Mouse (Mus musculus): ENCODE measurements at regions not wholly inside any gene's neighbourhood (a gene's known extent, or its start where the extent isn't known, plus 50 kb on each side); places are given as distances from the start of the nearest gene placed in this dataset.

DNA sequence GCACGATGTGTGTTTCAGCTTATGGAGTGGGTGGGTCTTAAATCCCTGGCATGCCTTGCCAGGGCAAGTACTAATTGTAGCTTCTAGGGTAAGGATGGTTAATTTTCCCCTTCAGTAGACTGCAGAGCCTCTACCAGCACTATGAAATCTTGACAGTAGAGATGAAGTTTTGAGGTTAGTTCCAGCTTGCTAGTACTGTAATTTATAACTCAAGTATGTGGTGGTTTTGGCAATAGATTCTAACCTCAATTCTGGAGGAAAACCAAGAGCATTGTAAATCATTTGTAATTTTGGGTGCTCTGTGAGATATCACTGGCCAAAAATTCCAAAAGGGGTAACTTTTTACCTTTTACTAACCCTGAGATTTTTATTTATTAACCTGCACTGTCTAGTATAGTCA is 164.3 kb upstream of the Ednrb start:
- H3K4me3 ChIP-seq (replicated peaks; ENCODE audit: control insufficient read depth, low read depth, low read length), result no peak overlapping the region
- TF ChIP-seq CTCF (IDR thresholded peaks at IDR 0.05; ENCODE audit: control insufficient read depth, insufficient read depth, low read length) (no peak), POLR2A (IDR thresholded peaks at IDR 0.05; ENCODE audit: borderline replicate concordance, control insufficient read depth, low read depth, low read length) (no peak)
- peaks cover 1% of the 10 kb centered on the region for H3K4me1 ChIP-seq (ENCODE audit: control insufficient read depth, insufficient read depth, low read length)
- WGBS, result 63% methylated on average over 1 of the region's 1 CpGs
- H3K27ac ChIP-seq (ENCODE audit: control insufficient read depth, insufficient read depth, low read depth, low read length, poor library complexity), result no peak overlapping the region

- H3K27ac ChIP-seq (ENCODE audit: control insufficient read depth, insufficient read depth, low read depth, low read length, poor library complexity), result no peak overlapping the region
- H3K4me1 ChIP-seq (ENCODE audit: control insufficient read depth, insufficient read depth, low read length), result peaks cover 1% of the 10 kb centered on the region
- TF ChIP-seq CTCF (IDR thresholded peaks at IDR 0.05; ENCODE audit: control insufficient read depth, insufficient read depth, low read length), result no peak
- TF ChIP-seq POLR2A (IDR thresholded peaks at IDR 0.05; ENCODE audit: borderline replicate concordance, control insufficient read depth, low read depth, low read length), result no peak
- 84% methylated on average over 4 of the region's 4 CpGs for WGBS
- no peak overlapping the region for H3K4me3 ChIP-seq (replicated peaks; ENCODE audit: control insufficient read depth, low read depth, low read length)
These were observed 162.2 kb upstream of the Ednrb start for GRCm38 (mm10) chr14:104006426-104006825.

- Histone ChIP-seq H3K4me1 (ENCODE audit: control insufficient read depth, insufficient read depth, low read length) (peaks cover 1% of the 10 kb centered on the region), H3K4me3 (replicated peaks; ENCODE audit: control insufficient read depth, low read depth, low read length) (no peak overlapping the region), H3K27ac (ENCODE audit: control insufficient read depth, insufficient read depth, low read depth, low read length, poor library complexity) (no peak overlapping the region)
- TF ChIP-seq POLR2A (IDR thresholded peaks at IDR 0.05; ENCODE audit: borderline replicate concordance, control insufficient read depth, low read depth, low read length) (no peak), CTCF (IDR thresholded peaks at IDR 0.05; ENCODE audit: control insufficient read depth, insufficient read depth, low read length) (no peak)
- WGBS, result 55% methylated on average over 2 of the region's 2 CpGs
These were observed 160.9 kb upstream of the Ednrb start for GRCm38 (mm10) chr14:104005132-104005531.

DNA sequence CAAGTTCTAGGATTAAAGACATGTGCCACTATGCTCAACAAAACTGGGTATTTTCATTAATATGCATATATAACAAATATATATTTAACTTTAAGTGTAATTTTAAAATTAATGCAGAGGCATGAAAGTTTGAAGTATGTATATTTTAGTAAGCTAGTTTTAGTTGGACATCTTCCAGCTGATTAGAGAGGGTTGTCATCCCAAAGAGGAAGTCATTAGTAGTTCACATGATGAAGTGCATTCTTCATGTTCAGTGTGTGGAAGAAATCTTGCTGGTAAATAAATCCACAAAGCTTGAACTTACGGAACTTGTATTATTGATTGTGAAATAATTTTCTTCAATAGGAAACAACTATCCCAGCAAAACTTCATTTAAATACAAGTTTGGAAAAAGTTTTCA is 158.2 kb upstream of the Ednrb start:
- H3K4me1 ChIP-seq (ENCODE audit: control insufficient read depth, insufficient read depth, low read length), result peaks cover 1% of the 10 kb centered on the region
- no peak overlapping the region for H3K4me3 ChIP-seq (replicated peaks; ENCODE audit: control insufficient read depth, low read depth, low read length)
- TF ChIP-seq CTCF (IDR thresholded peaks at IDR 0.05; ENCODE audit: control insufficient read depth, insufficient read depth, low read length), result no peak
- no peak for TF ChIP-seq POLR2A (IDR thresholded peaks at IDR 0.05; ENCODE audit: borderline replicate concordance, control insufficient read depth, low read depth, low read length)
- WGBS, result 41% methylated on average over 1 of the region's 1 CpGs
- no peak overlapping the region for H3K27ac ChIP-seq (ENCODE audit: control insufficient read depth, insufficient read depth, low read depth, low read length, poor library complexity)

DNA sequence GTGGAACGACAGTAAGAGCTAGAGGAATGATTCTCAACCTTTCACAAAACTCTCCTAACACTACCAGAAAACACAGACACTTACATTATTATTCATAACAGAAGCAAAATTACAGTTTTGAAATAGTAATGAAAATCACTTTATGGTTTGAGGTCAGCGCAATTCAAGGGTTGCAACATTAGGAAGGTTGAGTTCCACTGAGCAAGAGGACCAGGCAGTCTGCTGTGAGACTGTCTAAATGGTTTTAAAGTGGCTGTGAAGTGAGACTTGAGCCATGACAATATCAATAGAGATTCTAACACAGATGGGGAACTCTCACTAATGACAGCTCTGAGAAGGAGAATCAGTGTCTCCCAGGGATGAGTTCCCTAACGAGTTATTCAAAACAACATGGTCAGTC is 146.2 kb upstream of the Ednrb start:
- 62% methylated on average over 3 of the region's 3 CpGs for WGBS
- TF ChIP-seq CTCF (IDR thresholded peaks at IDR 0.05; ENCODE audit: control insufficient read depth, insufficient read depth, low read length) (no peak), POLR2A (IDR thresholded peaks at IDR 0.05; ENCODE audit: borderline replicate concordance, control insufficient read depth, low read depth, low read length) (no peak)
- no peaks in the 10 kb centered on the region for H3K4me1 ChIP-seq (ENCODE audit: control insufficient read depth, insufficient read depth, low read length)
- no peak overlapping the region for H3K27ac ChIP-seq (ENCODE audit: control insufficient read depth, insufficient read depth, low read depth, low read length, poor library complexity)
- no peak overlapping the region for H3K4me3 ChIP-seq (replicated peaks; ENCODE audit: control insufficient read depth, low read depth, low read length)

- TF ChIP-seq POLR2A (IDR thresholded peaks at IDR 0.05; ENCODE audit: borderline replicate concordance, control insufficient read depth, low read depth, low read length) (no peak), CTCF (IDR thresholded peaks at IDR 0.05; ENCODE audit: control insufficient read depth, insufficient read depth, low read length) (no peak)
- H3K4me1 ChIP-seq (ENCODE audit: control insufficient read depth, insufficient read depth, low read length), result no peaks in the 10 kb centered on the region
- WGBS, result 37% methylated on average over 1 of the region's 1 CpGs
- H3K4me3 ChIP-seq (replicated peaks; ENCODE audit: control insufficient read depth, low read depth, low read length), result no peak overlapping the region
- no peak overlapping the region for H3K27ac ChIP-seq (ENCODE audit: control insufficient read depth, insufficient read depth, low read depth, low read length, poor library complexity)
These were observed 145.7 kb upstream of the Ednrb start for GRCm38 (mm10) chr14:103989949-103990348.

- Histone ChIP-seq H3K4me1 (ENCODE audit: control insufficient read depth, insufficient read depth, low read length) (no peaks in the 10 kb centered on the region), H3K4me3 (replicated peaks; ENCODE audit: control insufficient read depth, low read depth, low read length) (no peak overlapping the region), H3K27ac (ENCODE audit: control insufficient read depth, insufficient read depth, low read depth, low read length, poor library complexity) (no peak overlapping the region)
- TF ChIP-seq POLR2A (IDR thresholded peaks at IDR 0.05; ENCODE audit: borderline replicate concordance, control insufficient read depth, low read depth, low read length) (no peak), CTCF (IDR thresholded peaks at IDR 0.05; ENCODE audit: control insufficient read depth, insufficient read depth, low read length) (no peak)
- 79% methylated on average over 3 of the region's 3 CpGs for WGBS
These were observed 143.1 kb upstream of the Ednrb start for GRCm38 (mm10) chr14:103987266-103987665.

- Histone ChIP-seq H3K4me1 (ENCODE audit: control insufficient read depth, insufficient read depth, low read length) (no peaks in the 10 kb centered on the region; the same call in 1 of the 2 replicates), H3K4me3 (replicated peaks; ENCODE audit: control insufficient read depth, low read depth, low read length) (no peak overlapping the region), H3K27ac (ENCODE audit: control insufficient read depth, insufficient read depth, low read depth, low read length, poor library complexity) (no peak overlapping the region)
- TF ChIP-seq CTCF (IDR thresholded peaks at IDR 0.05; ENCODE audit: control insufficient read depth, insufficient read depth, low read length) (no peak), POLR2A (IDR thresholded peaks at IDR 0.05; ENCODE audit: borderline replicate concordance, control insufficient read depth, low read depth, low read length) (no peak)
- WGBS, result 65% methylated on average over 5 of the region's 5 CpGs
These were observed 140.1 kb upstream of the Ednrb start for GRCm38 (mm10) chr14:103984349-103984748.

- Histone ChIP-seq H3K4me1 (ENCODE audit: control insufficient read depth, insufficient read depth, low read length) (no peaks in the 10 kb centered on the region; the same call in 1 of the 2 replicates), H3K4me3 (replicated peaks; ENCODE audit: control insufficient read depth, low read depth, low read length) (no peak overlapping the region), H3K27ac (ENCODE audit: control insufficient read depth, insufficient read depth, low read depth, low read length, poor library complexity) (no peak overlapping the region)
- TF ChIP-seq CTCF (IDR thresholded peaks at IDR 0.05; ENCODE audit: control insufficient read depth, insufficient read depth, low read length) (no peak), POLR2A (IDR thresholded peaks at IDR 0.05; ENCODE audit: borderline replicate concordance, control insufficient read depth, low read depth, low read length) (no peak)
- WGBS, result 24% methylated on average over 2 of the region's 2 CpGs
These were observed 134.6 kb upstream of the Ednrb start for GRCm38 (mm10) chr14:103978808-103979207.

Data from bone marrow, adult 2 months (tissue).